Mouse (Mus musculus): Measurements from ENCODE around the gene Sh3pxd2b. TPM values are rescaled to one million over a fixed set of nuclear protein-coding genes. Genes with fewer than 3 reads are reported as not detected.

Sh3pxd2b gene
- polyA plus RNA-seq, 1 experiment from 2014 or later = 28.4 TPM

GRCm38 (mm10) chr11:32420001-32420400, 72.4 kb downstream of the Sh3pxd2b start:
- H3K4me1 ChIP-seq (replicated peaks; ENCODE audit: control insufficient read depth, insufficient read depth, low read length) = no peaks in the 10 kb centered on the region
- H3K9me3 ChIP-seq (ENCODE audit: control insufficient read depth, low read length) = no peaks in the 10 kb centered on the region
- H3K27ac ChIP-seq (ENCODE audit: low read depth, low read length) = no peak overlapping the region
- no peaks in the 10 kb centered on the region for H3K27me3 ChIP-seq (ENCODE audit: control insufficient read depth, insufficient read depth, low read length)
- no peak overlapping the region for H3K4me3 ChIP-seq (ENCODE audit: low read depth, low read length)
- 89% methylated on average over 5 of the region's 5 CpGs for WGBS
- ATAC-seq (replicated peaks; ENCODE audit: low FRiP score) (no peak), DNase-seq (ENCODE audit: low spot score) (no peak)
- H3K9ac ChIP-seq (ENCODE audit: low read length) = no peak overlapping the region
- H3K4me2 ChIP-seq (ENCODE audit: low read depth, low read length, severe bottlenecking) = no peak overlapping the region
- peaks cover 9% of the 10 kb centered on the region; the same call in 1 of the 2 replicates for H3K36me3 ChIP-seq (ENCODE audit: control insufficient read depth, insufficient read depth, low read length)

GRCm38 (mm10) chr11:32423311-32423710, 75.7 kb downstream of the Sh3pxd2b start:
- no peaks in the 10 kb centered on the region for H3K27me3 ChIP-seq (ENCODE audit: control insufficient read depth, insufficient read depth, low read length)
- no peak overlapping the region for H3K9ac ChIP-seq (ENCODE audit: low read length)
- H3K4me3 ChIP-seq (ENCODE audit: low read depth, low read length) = no peak overlapping the region
- 90% methylated on average over 12 of the region's 12 CpGs for WGBS
- H3K27ac ChIP-seq (ENCODE audit: low read depth, low read length) = no peak overlapping the region
- H3K4me1 ChIP-seq (replicated peaks; ENCODE audit: control insufficient read depth, insufficient read depth, low read length) = no peaks in the 10 kb centered on the region
- H3K4me2 ChIP-seq (ENCODE audit: low read depth, low read length, severe bottlenecking) = no peak overlapping the region
- DNase-seq (ENCODE audit: low spot score) = no peak
- no peaks in the 10 kb centered on the region for H3K9me3 ChIP-seq (ENCODE audit: control insufficient read depth, low read length)
- no peak for ATAC-seq (replicated peaks; ENCODE audit: low FRiP score)
- peaks cover 9% of the 10 kb centered on the region; the same call in 1 of the 2 replicates for H3K36me3 ChIP-seq (ENCODE audit: control insufficient read depth, insufficient read depth, low read length)

- Histone ChIP-seq H3K4me3 (ENCODE audit: low read depth, low read length) (no peak overlapping the region), H3K36me3 (ENCODE audit: control insufficient read depth, insufficient read depth, low read length) (peaks cover 9% of the 10 kb centered on the region; the same call in 1 of the 2 replicates), H3K27me3 (ENCODE audit: control insufficient read depth, insufficient read depth, low read length) (no peaks in the 10 kb centered on the region), H3K4me1 (replicated peaks; ENCODE audit: control insufficient read depth, insufficient read depth, low read length) (no peaks in the 10 kb centered on the region), H3K9me3 (ENCODE audit: control insufficient read depth, low read length) (no peaks in the 10 kb centered on the region), H3K27ac (ENCODE audit: low read depth, low read length) (no peak overlapping the region), H3K4me2 (ENCODE audit: low read depth, low read length, severe bottlenecking) (no peak overlapping the region), H3K9ac (ENCODE audit: low read length) (no peak overlapping the region)
- WGBS = 92% methylated on average over 4 of the region's 4 CpGs
- ATAC-seq (replicated peaks; ENCODE audit: low FRiP score) (no peak), DNase-seq (ENCODE audit: low spot score) (no peak)
Measured at GRCm38 (mm10) chr11:32424600-32424999, 77.0 kb downstream of the Sh3pxd2b start.

GRCm38 (mm10) chr11:32425043-32425658, 77.5 kb downstream of the Sh3pxd2b start:
- H3K9ac ChIP-seq (ENCODE audit: low read length) = no peak overlapping the region

GRCm38 (mm10) chr11:32427537-32427936, 79.9 kb downstream of the Sh3pxd2b start:
- WGBS = 90% methylated on average over 7 of the region's 7 CpGs
- H3K9ac ChIP-seq (ENCODE audit: low read length) = no peak overlapping the region
- no peak overlapping the region for H3K27ac ChIP-seq (ENCODE audit: low read depth, low read length)
- H3K4me2 ChIP-seq (ENCODE audit: low read depth, low read length, severe bottlenecking) = no peak overlapping the region
- DNase-seq (ENCODE audit: low spot score) (no peak), ATAC-seq (replicated peaks; ENCODE audit: low FRiP score) (no peak)
- H3K4me3 ChIP-seq (ENCODE audit: low read depth, low read length) = no peak overlapping the region
- no peaks in the 10 kb centered on the region for H3K27me3 ChIP-seq (ENCODE audit: control insufficient read depth, insufficient read depth, low read length)
- peaks cover 9% of the 10 kb centered on the region; the same call in 1 of the 2 replicates for H3K36me3 ChIP-seq (ENCODE audit: control insufficient read depth, insufficient read depth, low read length)
- no peaks in the 10 kb centered on the region for H3K4me1 ChIP-seq (replicated peaks; ENCODE audit: control insufficient read depth, insufficient read depth, low read length)
- no peaks in the 10 kb centered on the region for H3K9me3 ChIP-seq (ENCODE audit: control insufficient read depth, low read length)

More at GRCm38 (mm10) chr11:32425043-32425658, 77.5 kb downstream of the Sh3pxd2b start:
- H3K9me3 ChIP-seq (ENCODE audit: control insufficient read depth, low read length) = no peaks in the 10 kb centered on the region
- H3K4me2 ChIP-seq (ENCODE audit: low read depth, low read length, severe bottlenecking) = no peak overlapping the region
- H3K27ac ChIP-seq (ENCODE audit: low read depth, low read length) = no peak overlapping the region
- ATAC-seq (replicated peaks; ENCODE audit: low FRiP score) (no peak), DNase-seq (ENCODE audit: low spot score) (no peak)
- H3K27me3 ChIP-seq (ENCODE audit: control insufficient read depth, insufficient read depth, low read length) = no peaks in the 10 kb centered on the region
- peaks cover 9% of the 10 kb centered on the region; the same call in 1 of the 2 replicates for H3K36me3 ChIP-seq (ENCODE audit: control insufficient read depth, insufficient read depth, low read length)
- H3K4me1 ChIP-seq (replicated peaks; ENCODE audit: control insufficient read depth, insufficient read depth, low read length) = no peaks in the 10 kb centered on the region
- 76% methylated on average over 10 of the region's 10 CpGs for WGBS
- no peak overlapping the region for H3K4me3 ChIP-seq (ENCODE audit: low read depth, low read length)

GRCm38 (mm10) chr11:32435410-32436060, 87.9 kb downstream of the Sh3pxd2b start:
- no peaks in the 10 kb centered on the region for H3K27me3 ChIP-seq (ENCODE audit: control insufficient read depth, insufficient read depth, low read length)
- H3K9ac ChIP-seq (ENCODE audit: low read length) = no peak overlapping the region
- peak; percentile 43 for DNase-seq (ENCODE audit: low spot score)
- 0 out of 2 replicates have a peak, but pooled peaks cover 2% of the 10 kb centered on the region for H3K4me1 ChIP-seq (replicated peaks; ENCODE audit: control insufficient read depth, insufficient read depth, low read length)
- no peak overlapping the region for H3K4me2 ChIP-seq (ENCODE audit: low read depth, low read length, severe bottlenecking)
- no peaks in the 10 kb centered on the region for H3K9me3 ChIP-seq (ENCODE audit: control insufficient read depth, low read length)
- WGBS = 77% methylated on average over 6 of the region's 6 CpGs
- no peak overlapping the region for H3K4me3 ChIP-seq (ENCODE audit: low read depth, low read length)
- H3K36me3 ChIP-seq (ENCODE audit: control insufficient read depth, insufficient read depth, low read length) = no peaks in the 10 kb centered on the region
- H3K27ac ChIP-seq (ENCODE audit: low read depth, low read length) = no peak overlapping the region
- ATAC-seq (replicated peaks; ENCODE audit: low FRiP score) = no peak

GRCm38 (mm10) chr11:32442576-32442975, 95.0 kb downstream of the Sh3pxd2b start:
- H3K4me1 ChIP-seq (replicated peaks; ENCODE audit: control insufficient read depth, insufficient read depth, low read length) = no peaks in the 10 kb centered on the region; the same call in 1 of the 2 replicates
- DNase-seq (ENCODE audit: low spot score) (no peak), ATAC-seq (replicated peaks; ENCODE audit: low FRiP score) (no peak)
- no peak overlapping the region for H3K4me2 ChIP-seq (ENCODE audit: low read depth, low read length, severe bottlenecking)
- H3K9me3 ChIP-seq (ENCODE audit: control insufficient read depth, low read length) = no peaks in the 10 kb centered on the region
- no peak overlapping the region for H3K27ac ChIP-seq (ENCODE audit: low read depth, low read length)
- H3K36me3 ChIP-seq (ENCODE audit: control insufficient read depth, insufficient read depth, low read length) = no peaks in the 10 kb centered on the region
- H3K4me3 ChIP-seq (ENCODE audit: low read depth, low read length) = no peak overlapping the region
- no peak overlapping the region for H3K9ac ChIP-seq (ENCODE audit: low read length)
- no peaks in the 10 kb centered on the region for H3K27me3 ChIP-seq (ENCODE audit: control insufficient read depth, insufficient read depth, low read length)
- WGBS = 77% methylated on average over 3 of the region's 3 CpGs

GRCm38 (mm10) chr11:32444266-32444665, 96.6 kb downstream of the Sh3pxd2b start:
- H3K4me1 ChIP-seq (replicated peaks; ENCODE audit: control insufficient read depth, insufficient read depth, low read length) = no peaks in the 10 kb centered on the region; the same call in 1 of the 2 replicates
- 5% methylated on average over 1 of the region's 1 CpGs for WGBS

More at GRCm38 (mm10) chr11:32444266-32444665, 96.6 kb downstream of the Sh3pxd2b start:
- H3K9me3 ChIP-seq (ENCODE audit: control insufficient read depth, low read length) = no peaks in the 10 kb centered on the region
- DNase-seq (ENCODE audit: low spot score) (no peak), ATAC-seq (replicated peaks; ENCODE audit: low FRiP score) (no peak)
- H3K9ac ChIP-seq (ENCODE audit: low read length) = no peak overlapping the region
- H3K4me2 ChIP-seq (ENCODE audit: low read depth, low read length, severe bottlenecking) = no peak overlapping the region
- H3K27ac ChIP-seq (ENCODE audit: low read depth, low read length) = no peak overlapping the region
- no peaks in the 10 kb centered on the region for H3K27me3 ChIP-seq (ENCODE audit: control insufficient read depth, insufficient read depth, low read length)
- no peaks in the 10 kb centered on the region for H3K36me3 ChIP-seq (ENCODE audit: control insufficient read depth, insufficient read depth, low read length)
- no peak overlapping the region for H3K4me3 ChIP-seq (ENCODE audit: low read depth, low read length)
